Mouse (Mus musculus) neural tube, embryonic 10.5 days (tissue): ENCODE data around the gene Phgr1.

ENCODE experiments used
- DNase-seq: peaks from one replicate; pipeline ENCODE4 v3.0.0-alpha.2; 2017; ENCODE audit warnings: low spot score; ENCODE audit errors: extremely low spot score

Gene Phgr1

GRCm38 (mm10) chr2:118779065-118779464 is 6.5 kb downstream of the Phgr1 start:
- peak; percentile 26 for DNase-seq

GRCm38 (mm10) chr2:118779504-118780480 is 7.2 kb downstream of the Phgr1 start, which contains the start of gene Disp2:
TSS of gene Disp2 (plus strand) at chr2:118779719.
- peak; percentile 96 for DNase-seq

- DNase-seq: no peak
Measured at GRCm38 (mm10) chr2:118781115-118781514, 8.5 kb downstream of the Phgr1 start.

- no peak for DNase-seq
Measured at GRCm38 (mm10) chr2:118782303-118782702, 9.7 kb downstream of the Phgr1 start.

DNA sequence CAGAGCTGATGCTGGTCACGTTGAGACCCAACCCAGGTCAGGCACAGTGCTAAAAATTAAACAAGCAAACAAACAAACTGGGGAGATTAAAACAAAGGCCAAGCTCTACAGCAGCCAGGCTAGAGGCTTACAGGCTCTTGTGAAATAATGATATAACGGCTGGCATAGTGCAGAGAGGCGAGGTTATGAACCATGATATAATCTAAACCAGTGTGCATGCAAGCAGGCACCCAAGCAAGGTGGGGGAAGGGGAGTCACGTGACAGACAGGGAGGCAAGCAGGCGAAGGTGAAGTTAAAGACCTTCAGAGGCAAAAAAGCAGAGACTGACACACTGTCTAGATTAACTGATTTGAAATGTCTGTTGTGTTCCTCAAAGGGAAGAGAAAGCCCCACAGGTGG is 10.5 kb downstream of the Phgr1 start:
- DNase-seq: no peak

GRCm38 (mm10) chr2:118783663-118784062 is 11.1 kb downstream of the Phgr1 start:
- DNase-seq: no peak

DNA sequence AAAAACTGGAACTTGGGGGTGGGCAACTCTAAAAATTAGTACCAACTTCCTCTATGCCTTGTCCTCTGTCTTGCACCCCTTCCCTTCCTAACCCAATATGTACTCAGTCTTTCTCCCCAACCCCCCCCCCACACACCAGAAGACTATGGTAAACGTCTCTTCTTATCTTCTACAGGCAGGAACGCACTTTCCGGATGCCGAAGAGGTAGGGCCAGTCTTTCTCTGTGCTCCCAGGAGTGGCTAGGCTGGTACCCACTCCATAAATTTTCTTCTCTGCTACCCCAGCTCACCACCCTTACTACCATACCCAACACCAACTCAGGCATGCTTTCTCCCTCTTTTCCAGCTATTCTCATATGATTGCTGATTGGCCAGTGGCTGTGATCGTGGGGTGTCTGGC is 14.0 kb downstream of the Phgr1 start:
- DNase-seq: no peak

DNA sequence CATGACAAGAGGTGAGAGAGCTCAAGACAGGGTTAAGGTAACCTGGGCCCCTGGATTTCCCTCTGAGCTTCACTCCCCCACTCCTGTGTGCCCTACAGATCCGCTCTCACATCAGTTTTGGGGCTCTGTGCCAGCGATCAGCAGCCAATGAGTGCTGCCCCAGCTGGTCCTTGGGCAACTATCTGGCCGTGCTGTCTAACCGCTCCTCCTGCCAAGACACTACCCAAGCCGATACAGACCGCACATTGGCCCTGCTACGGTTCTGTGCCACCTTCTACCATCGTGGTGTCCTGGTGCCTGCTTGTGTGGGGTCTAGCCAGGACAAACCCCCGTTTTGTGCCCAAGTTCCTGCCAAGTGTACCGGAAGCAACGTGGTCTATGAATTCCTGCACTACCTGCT is 16.9 kb downstream of the Phgr1 start:
- no peak for DNase-seq

GRCm38 (mm10) chr2:118790221-118790550 is 17.6 kb downstream of the Phgr1 start:
- DNase-seq: no peak

DNA sequence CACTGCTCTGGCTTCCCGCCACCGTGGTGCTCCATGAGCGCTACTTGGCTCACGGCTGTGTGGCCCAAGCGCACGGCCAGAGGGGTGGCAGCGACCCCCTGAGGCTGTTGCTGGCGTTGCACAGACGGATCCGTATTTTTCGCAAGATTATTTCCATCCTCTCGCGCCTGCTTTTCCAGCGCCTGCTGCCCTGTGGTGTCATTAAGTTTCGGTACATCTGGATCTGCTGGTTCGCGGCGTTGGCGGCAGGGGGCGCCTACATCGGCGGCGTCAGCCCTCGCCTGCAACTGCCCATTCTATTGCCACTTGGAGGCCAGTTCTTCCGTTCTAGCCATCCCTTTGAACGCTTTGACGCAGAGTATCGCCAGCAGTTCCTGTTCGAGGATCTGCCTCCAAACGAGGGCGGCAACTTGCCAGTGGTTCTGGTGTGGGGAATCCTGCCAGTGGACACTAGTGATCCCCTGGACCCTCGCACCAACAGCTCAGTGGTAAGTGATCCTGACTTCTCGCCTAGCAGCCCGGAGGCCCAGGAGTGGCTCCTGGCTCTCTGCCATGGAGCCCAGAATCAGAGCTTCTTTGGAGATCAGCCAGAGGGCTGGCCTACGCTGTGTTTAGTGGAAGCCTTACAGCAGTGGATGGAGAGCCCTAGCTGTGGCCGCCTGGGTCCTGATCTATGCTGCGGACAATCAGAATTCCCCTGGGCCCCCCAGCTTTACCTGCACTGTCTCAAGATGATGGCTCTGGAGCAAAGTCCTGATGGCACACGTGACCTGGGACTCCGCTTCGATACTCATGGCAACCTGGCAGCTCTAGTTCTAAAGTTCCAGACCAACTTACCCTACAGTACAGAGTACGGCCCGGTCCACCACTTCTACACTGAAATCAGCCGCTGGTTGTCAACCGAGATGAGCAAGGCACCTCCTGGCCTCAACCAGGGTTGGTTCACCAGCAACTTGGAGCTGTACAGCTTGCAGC is 18.3 kb downstream of the Phgr1 start:
- DNase-seq: peak; percentile 67

DNA sequence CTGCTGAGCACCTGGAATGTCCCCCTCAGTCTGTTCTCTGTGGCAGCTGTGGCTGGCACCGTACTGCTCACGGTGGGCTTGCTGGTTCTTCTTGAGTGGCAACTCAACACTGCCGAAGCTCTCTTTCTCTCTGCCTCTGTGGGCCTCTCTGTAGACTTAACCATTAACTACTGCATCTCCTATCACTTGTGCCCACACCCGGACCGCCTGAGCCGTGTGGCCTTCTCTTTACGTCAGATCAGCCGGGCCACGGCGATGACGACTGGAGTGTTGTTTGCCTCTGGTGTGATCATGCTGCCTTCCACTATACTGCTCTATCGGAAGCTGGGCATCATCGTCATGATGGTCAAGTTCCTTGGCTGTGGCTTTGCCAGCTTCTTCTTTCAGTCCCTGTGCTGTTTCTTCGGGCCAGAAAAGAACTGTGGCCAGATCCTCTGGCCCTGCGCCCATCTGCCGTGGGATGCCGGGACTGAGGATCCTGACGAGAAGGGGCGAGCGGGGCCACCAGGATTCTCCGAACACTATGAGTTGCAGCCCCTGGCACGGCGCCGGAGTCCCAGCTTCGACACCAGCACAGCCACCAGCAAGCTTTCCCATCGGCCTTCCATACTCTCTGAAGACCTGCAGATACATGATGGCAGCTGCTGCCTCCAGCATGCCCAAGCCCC is 19.2 kb downstream of the Phgr1 start:
- DNase-seq: no peak

DNA sequence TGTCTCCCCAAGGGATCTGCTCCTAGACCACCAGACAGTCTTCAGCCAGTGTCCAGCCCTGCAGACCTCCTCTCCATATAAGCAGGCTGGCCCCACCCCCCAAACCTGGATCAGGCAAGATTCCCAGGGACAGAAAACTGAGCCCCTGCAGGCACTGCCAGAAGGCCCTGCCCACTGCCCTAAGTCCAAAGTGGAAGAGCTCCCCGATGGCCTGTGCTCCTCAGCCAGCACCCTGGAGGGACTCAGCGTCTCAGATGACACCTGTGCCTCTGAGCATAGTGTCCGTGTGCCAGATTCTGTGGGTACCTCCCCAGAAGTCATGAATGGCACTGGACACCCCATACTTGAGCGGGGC is 19.7 kb downstream of the Phgr1 start:
- DNase-seq: no peak

- no peak for DNase-seq
Measured at GRCm38 (mm10) chr2:118793636-118794035, 21.1 kb downstream of the Phgr1 start.

- DNase-seq: no peak
Measured at GRCm38 (mm10) chr2:118802542-118803118, 30.1 kb downstream of the Phgr1 start.

GRCm38 (mm10) chr2:118804474-118804873 is 31.9 kb downstream of the Phgr1 start:
- DNase-seq: no peak

- no peak for DNase-seq
Measured at GRCm38 (mm10) chr2:118805137-118805536, 32.6 kb downstream of the Phgr1 start.

GRCm38 (mm10) chr2:118805756-118806155 is 33.2 kb downstream of the Phgr1 start:
- DNase-seq: no peak

DNA sequence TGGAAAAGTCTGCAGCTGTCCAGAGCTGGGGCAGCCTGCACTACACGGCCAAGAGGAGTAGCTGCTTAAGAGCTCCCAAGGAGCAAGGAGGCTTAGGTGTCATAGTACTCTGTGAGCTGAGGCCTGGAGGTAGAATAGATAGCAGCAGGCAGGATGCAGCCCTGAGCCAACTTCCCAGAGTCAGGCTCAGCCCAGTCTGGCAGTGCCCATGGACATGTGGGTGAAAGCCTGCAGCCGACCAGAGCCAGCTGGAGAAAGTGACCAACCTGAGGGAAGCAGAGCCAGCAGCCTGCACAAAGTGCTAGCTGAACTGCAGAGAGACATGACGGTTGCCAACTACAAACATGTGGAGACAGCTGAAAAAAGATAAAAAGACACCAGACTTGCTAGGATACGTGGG is 34.3 kb downstream of the Phgr1 start:
- no peak for DNase-seq

DNA sequence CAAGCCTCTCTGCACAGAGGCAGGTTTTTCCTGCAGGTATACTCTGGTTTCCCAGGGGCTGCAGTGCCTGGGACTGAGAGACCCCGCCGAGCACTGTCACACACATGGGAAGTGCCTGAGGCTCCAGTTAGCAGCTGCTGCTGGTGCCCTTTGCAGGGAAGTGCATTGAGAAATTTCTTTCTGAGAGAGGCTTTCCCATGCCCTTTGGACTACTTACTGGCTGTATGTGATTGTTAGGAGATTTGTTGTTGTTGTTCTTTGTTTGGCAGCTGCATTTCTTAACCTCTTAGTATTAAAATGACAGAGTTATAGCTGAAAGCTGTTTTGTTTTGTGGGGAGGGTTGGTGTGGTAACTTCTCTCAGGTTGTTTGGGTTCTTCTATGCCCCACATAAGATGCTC is 38.3 kb downstream of the Phgr1 start:
- no peak for DNase-seq

- no peak for DNase-seq
Measured at GRCm38 (mm10) chr2:118812724-118813123, 40.2 kb downstream of the Phgr1 start.
